Mouse (Mus musculus) neutrophil, adult 65 days (primary cell): ENCODE data around the gene 3110040M04Rik. TPM values are rescaled to one million over a fixed set of nuclear protein-coding genes. Genes with fewer than 3 reads are reported as not detected.

ENCODE experiments used
- total RNA-seq: library from RNA; stranded (reverse); gene quantifications from 2 replicates; pipeline ENCODE4 v1.2.4, GENCODE M21; 2023

The 3110040M04Rik gene
- not detected in 2 replicates for total RNA-seq

GRCm38 (mm10) chr1:151203818-151204217 lies at the start of gene 3110040M04Rik:
3110040M04Rik (plus strand) TSS chr1:151204121.

GRCm38 (mm10) chr1:151182266-151182665 lies 21.7 kb upstream of the 3110040M04Rik start, which contains the start of gene Gm47985:
Gm47985 (plus strand) TSS chr1:151182537.

GRCm38 (mm10) chr1:151192075-151192474 lies 11.8 kb upstream of the 3110040M04Rik start, which contains the start of gene Gm8947:
Gm8947 (plus strand) TSS chr1:151192376.

GRCm38 (mm10) chr1:151198120-151198519 lies 5.8 kb upstream of the 3110040M04Rik start, which contains the start of gene Gm47995:
Gm47995 (plus strand) TSS chr1:151198448.

GRCm38 (mm10) chr1:151209824-151210355 lies 6.0 kb downstream of the 3110040M04Rik start, which contains the start of gene Gm47996:
Gm47996 (plus strand) TSS chr1:151210131.

Other genes with a start within 250 kb of the 3110040M04Rik start
- gene Hmcn1, start 210.7 kb upstream of the 3110040M04Rik start, total RNA-seq: not detected in 2 replicates
- not detected in 2 replicates for gene Gm47985, start 21.6 kb upstream of the 3110040M04Rik start, total RNA-seq
- not detected in 2 replicates for gene Gm8947, start 11.7 kb upstream of the 3110040M04Rik start, total RNA-seq
- not detected in 2 replicates for gene Gm47995, start 5.7 kb upstream of the 3110040M04Rik start, total RNA-seq
- not detected in 2 replicates for gene Gm47996, start 6.0 kb downstream of the 3110040M04Rik start, total RNA-seq
- 94.9 and 115 TPM in 2 replicates for gene Ivns1abp, start 140.4 kb downstream of the 3110040M04Rik start, total RNA-seq
- 18.3 and 27.3 TPM in 2 replicates for gene Swt1, start 224.3 kb downstream of the 3110040M04Rik start, total RNA-seq
- gene Trmt1l, start 224.4 kb downstream of the 3110040M04Rik start, total RNA-seq: 16.6 and 18.9 TPM in 2 replicates